ENCODE assay signal across 21 mouse cellular contexts in the genomic region with DNA sequence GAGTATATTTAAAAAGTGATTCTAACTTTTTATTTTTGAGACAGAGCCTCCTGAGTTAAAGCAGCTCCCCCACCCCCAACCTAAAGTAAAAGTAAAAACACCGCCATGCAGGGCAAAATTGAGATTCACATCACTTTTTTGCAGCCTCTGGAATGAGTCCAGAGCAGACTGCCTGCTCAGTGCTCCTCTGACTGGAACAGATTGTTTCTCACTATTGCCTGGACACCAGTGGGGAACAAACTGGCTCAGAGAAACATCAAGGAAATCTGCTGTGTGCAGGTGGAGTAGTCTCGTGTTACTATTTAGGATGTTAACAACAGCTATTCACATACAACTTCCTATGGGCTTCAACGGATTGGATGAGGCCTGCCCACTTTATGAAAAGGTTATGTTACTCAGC. TPM values are rescaled to one million over a fixed set of nuclear protein-coding genes. Genes with fewer than 3 reads are reported as not detected.
DNase-seq lines count a peak whose midpoint lies in the region; ATAC-seq and TF ChIP-seq lines count a peak whose summit lies in the region.
"Had no signal": no experiment of that assay in that cellular context is flagged by ENCODE, and none has a peak within 500 bp of the region (broad histone marks: within the 10 kb centered on the region; RNA-seq: fewer than 3 reads in every experiment).

No protein-coding gene starts in this region.

- no peak overlapping the region for H3K4me3 ChIP-seq in layer of hippocampus, adult 2 months
- H3K4me3 ChIP-seq: heart, adult 2 months; liver, embryonic 15.5 days had no signal

- no peak for TF ChIP-seq CTCF in layer of hippocampus, adult 2 months (conservative IDR thresholded peaks at IDR 0.05)

- ATAC-seq in frontal cortex, adult (ENCODE audit: low TSS enrichment), result peak; percentile 85
- ATAC-seq: midbrain, embryonic 16.5 days had no signal

- no peak for DNase-seq in frontal cortex, postnatal 10 days (ENCODE audit: low spot score in 2 of 2)
- DNase-seq in layer of hippocampus, adult 2 months (ENCODE audit: low spot score in 2 of 2), result peak; percentile 20 to 34
- no peak for DNase-seq in layer of hippocampus, postnatal 36 days
- DNase-seq in cerebellum, adult 8-10 months, result peak; percentile 48
- DNase-seq in layer of hippocampus, adult 9-11 months, result peak; percentile 13
- no peak for DNase-seq in spleen, adult 18-20 months
- DNase-seq in urinary bladder, postnatal 36 days (ENCODE audit: low spot score in 2 of 2), result no peak
- DNase-seq: adrenal gland, adult 8-10 months; gastrocnemius, postnatal 10 days; heart, adult 2 months; kidney, adult 11 months; kidney, postnatal 36 days; lung, postnatal 10 days; right cerebral cortex, postnatal 14 days; thymus, postnatal 36 days had no signal

- no peak overlapping the region for H3K27ac ChIP-seq in layer of hippocampus, adult 2 months
- H3K27ac ChIP-seq: heart, adult 2 months; hindbrain, embryonic 14.5 days; liver, embryonic 15.5 days had no signal

RNA-seq across cellular contexts. Expression of a gene that starts 16.2 kb away (rescaled TPM):
- not detected for total RNA-seq in layer of hippocampus, adult 2 months (2021)
- not detected for total RNA-seq in layer of hippocampus, postnatal 36 days (2021)
- total RNA-seq: CH12.LX; gastrocnemius, postnatal 10 days; heart, adult 2 months; megakaryocyte, adult 5-6 weeks had no signal

RNA-seq across cellular contexts. Expression of a gene that starts 53.7 kb away (rescaled TPM):
- total RNA-seq in layer of hippocampus, adult 2 months (2021), result under 1 TPM; 0.51 to 0.79 TPM
- under 1 TPM; 0.72 to 0.94 TPM for total RNA-seq in layer of hippocampus, postnatal 36 days (2021)
- total RNA-seq: CH12.LX; gastrocnemius, postnatal 10 days had no signal

Comparison
In these comparisons a context has a peak if more than half of its experiments do, and no peak if none do; other contexts are left out.
1. DNase-seq: peak in layer of hippocampus, adult 2 months (2 of 2), cerebellum, adult 8-10 months (single experiment) and layer of hippocampus, adult 9-11 months (single experiment); none in frontal cortex, postnatal 10 days (0 of 2), layer of hippocampus, postnatal 36 days (0 of 2), spleen, adult 18-20 months (0 of 2) and urinary bladder, postnatal 36 days (0 of 2).